Mouse (Mus musculus) erythroblast, embryonic 14.5 days (primary cell): Measurements from ENCODE around the gene Grk3.

Source experiments
- GATA1 ChIP-seq: IDR thresholded peaks from 2 replicates; pipeline ENCODE4 v1.6.1; 2012; ENCODE audit warnings: low read length, inconsistent platforms, mixed read lengths
- TAL1 ChIP-seq: IDR thresholded peaks from 3 replicates; pipeline ENCODE4 v1.6.1; 2012; ENCODE audit warnings: low read length, inconsistent platforms, mixed read lengths

- no peak for TF ChIP-seq TAL1
- TF ChIP-seq GATA1: no peak
These were observed 53.4 kb downstream of the Grk3 start for GRCm38 (mm10) chr5:112962166-112962565.
